Mouse (Mus musculus): ENCODE measurements around the gene Pfas.
A peak's percentile ranks its signal among the peaks of the same experiment; 100 is the strongest.

DNA sequence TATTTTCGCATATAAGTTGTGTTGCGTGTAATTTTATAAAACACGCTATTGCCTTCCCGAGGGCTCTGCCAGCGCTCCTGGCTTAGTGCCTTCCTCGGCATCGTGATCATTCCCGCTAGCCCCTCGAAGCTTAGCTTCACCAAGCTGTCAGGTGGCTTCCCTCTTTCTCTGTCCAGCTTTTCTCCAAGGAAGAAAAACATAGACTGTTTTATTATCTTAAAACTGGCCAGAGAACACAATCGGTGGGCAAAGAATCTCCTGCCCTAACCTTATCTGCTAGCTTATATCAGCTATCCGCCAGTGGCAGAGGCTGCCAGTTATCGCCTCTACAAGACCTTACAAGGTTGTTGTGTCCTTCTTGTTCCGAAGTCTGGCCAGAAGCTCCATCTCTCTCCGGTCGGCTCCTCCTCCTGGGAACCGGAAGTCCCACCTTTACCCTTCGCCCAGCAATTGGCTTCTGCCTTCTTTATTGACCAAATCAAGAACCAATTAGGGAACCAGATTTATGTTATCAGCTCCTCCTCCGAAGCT, 3.9 kb upstream of the Pfas start:
- peak; percentile 82 for TF ChIP-seq GATA1 (IDR thresholded peaks at IDR 0.05; ENCODE audit: low read length)
- TF ChIP-seq TAL1 (IDR thresholded peaks at IDR 0.05; ENCODE audit: low read length): peak; percentile 48; the same call in 2 of the 3 replicates
